15 mouse cellular contexts compared by ENCODE assay signal in genomic region chr7:73666921-73667675, GRCm38 (mm10).
A peak's percentile ranks its signal among the peaks of the same experiment; 100 is the strongest.
DNase-seq lines count a peak whose midpoint lies in the region; ATAC-seq and TF ChIP-seq lines count a peak whose summit lies in the region.
"Had no signal": no experiment of that assay in that cellular context is flagged by ENCODE, and none has a peak within 500 bp of the region (broad histone marks: within the 10 kb centered on the region; RNA-seq: fewer than 3 reads in every experiment).

No protein-coding gene starts in this region.

- H3K4me1 ChIP-seq in lung, postnatal 0 days (ENCODE audit: insufficient read depth, low read depth, low read length) = no peaks in the 10 kb centered on the region
- no peaks in the 10 kb centered on the region for H3K4me1 ChIP-seq in lung, adult 2 months (ENCODE audit: control insufficient read depth, insufficient read depth, low read length)
- peaks cover 9% of the 10 kb centered on the region for H3K4me1 ChIP-seq in kidney, embryonic 15.5 days
- H3K4me1 ChIP-seq: hindbrain, embryonic 12.5 days; neural tube, embryonic 12.5 days had no signal

- no peak overlapping the region for H3K4me2 ChIP-seq in lung, postnatal 0 days (replicated peaks; ENCODE audit: low read depth, low read length)
- H3K4me2 ChIP-seq in kidney, embryonic 15.5 days = no peak overlapping the region
- H3K4me2 ChIP-seq: hindbrain, embryonic 12.5 days; limb, embryonic 12.5 days; neural tube, embryonic 12.5 days had no signal

- no peak for TF ChIP-seq CTCF in lung, postnatal 0 days (IDR thresholded peaks at IDR 0.05)
- TF ChIP-seq CTCF in lung, adult 2 months (IDR thresholded peaks at IDR 0.05; ENCODE audit: insufficient read depth, low read length) = no peak

- no peaks in the 10 kb centered on the region for H3K36me3 ChIP-seq in lung, postnatal 0 days (ENCODE audit: insufficient read depth, low read length)
- no peaks in the 10 kb centered on the region for H3K36me3 ChIP-seq in kidney, embryonic 15.5 days
- H3K36me3 ChIP-seq: hindbrain, embryonic 12.5 days; limb, embryonic 12.5 days; midbrain, embryonic 10.5 days; neural tube, embryonic 12.5 days had no signal

- H3K27me3 ChIP-seq in lung, postnatal 0 days (replicated peaks; ENCODE audit: insufficient read depth, low read length) = 0 out of 2 replicates have a peak, but pooled peaks cover 2% of the 10 kb centered on the region
- no peaks in the 10 kb centered on the region for H3K27me3 ChIP-seq in kidney, embryonic 15.5 days
- H3K27me3 ChIP-seq: hindbrain, embryonic 12.5 days; limb, embryonic 12.5 days; neural tube, embryonic 12.5 days had no signal

- 55% methylated on average over 14 of the region's 14 CpGs for WGBS in lung, postnatal 0 days
- WGBS in lung, adult 2 months = 62% methylated on average over 14 of the region's 14 CpGs
- 55% methylated on average over 14 of the region's 14 CpGs for WGBS in kidney, embryonic 15.5 days

- H3K9me3 ChIP-seq in lung, postnatal 0 days (ENCODE audit: low read length) = no peaks in the 10 kb centered on the region
- H3K9me3 ChIP-seq in kidney, embryonic 15.5 days (replicated peaks) = no peaks in the 10 kb centered on the region
- H3K9me3 ChIP-seq: hindbrain, embryonic 12.5 days; midbrain, embryonic 10.5 days; neural tube, embryonic 12.5 days had no signal

- no peak overlapping the region for H3K27ac ChIP-seq in lung, postnatal 0 days (ENCODE audit: low read length)
- H3K27ac ChIP-seq in kidney, embryonic 15.5 days = no peak overlapping the region
- H3K27ac ChIP-seq: hindbrain, embryonic 12.5 days; limb, embryonic 12.5 days; midbrain, embryonic 10.5 days; neural tube, embryonic 12.5 days had no signal

- TF ChIP-seq POLR2A in lung, adult 2 months (IDR thresholded peaks at IDR 0.05; ENCODE audit: borderline replicate concordance, extremely low read depth, low read depth, low read length) = no peak

- DNase-seq in adrenal gland, adult 2 months = peak; percentile 19
- no peak for DNase-seq in adrenal gland, adult 8-10 months
- peak; percentile 34 for DNase-seq in lung, postnatal 0 days (ENCODE audit: low spot score)
- DNase-seq in lung, adult 2 months = no peak
- DNase-seq in testis, postnatal 14 days (ENCODE audit: low spot score) = peak; percentile 3
- no peak for DNase-seq in layer of hippocampus, adult 11-12 months (ENCODE audit: low spot score)
- no peak for DNase-seq in thymus, postnatal 36 days
- DNase-seq: right cerebral cortex, postnatal 25 days; thymus, postnatal 4 days had no signal

- no peak; the same call in 1 of the 2 replicates for ATAC-seq in lung, postnatal 0 days
- ATAC-seq in kidney, embryonic 15.5 days (replicated peaks; ENCODE audit: low FRiP score) = peak; percentile 49; the same call in 1 of the 2 replicates
- ATAC-seq: forebrain, embryonic 16.5 days had no signal

- TF ChIP-seq EP300 in lung, postnatal 0 days (IDR thresholded peaks at IDR 0.05) = no peak

- H3K9ac ChIP-seq in lung, postnatal 0 days (replicated peaks; ENCODE audit: low read depth) = no peak overlapping the region
- no peak overlapping the region for H3K9ac ChIP-seq in kidney, embryonic 15.5 days
- H3K9ac ChIP-seq: hindbrain, embryonic 12.5 days; limb, embryonic 12.5 days; neural tube, embryonic 12.5 days had no signal

- no peak overlapping the region for H3K4me3 ChIP-seq in lung, postnatal 0 days (ENCODE audit: low read depth, low read length)
- no peak overlapping the region for H3K4me3 ChIP-seq in lung, adult 2 months (replicated peaks; ENCODE audit: extremely low read depth, low read depth, low read length)
- no peak overlapping the region for H3K4me3 ChIP-seq in kidney, embryonic 15.5 days (replicated peaks)
- H3K4me3 ChIP-seq: hindbrain, embryonic 12.5 days; limb, embryonic 12.5 days; midbrain, embryonic 10.5 days; neural tube, embryonic 12.5 days had no signal

Comparison
In these comparisons a context has a peak if more than half of its experiments do, and no peak if none do; other contexts are left out.
1. DNase-seq: peak in adrenal gland, adult 2 months (single experiment), lung, postnatal 0 days (single experiment) and testis, postnatal 14 days (single experiment); none in adrenal gland, adult 8-10 months (single experiment), lung, adult 2 months (single experiment), layer of hippocampus, adult 11-12 months (single experiment) and thymus, postnatal 36 days (0 of 2).